Mouse (Mus musculus): ENCODE measurements around the gene Bcl3. TPM values are rescaled to one million over a fixed set of nuclear protein-coding genes. Genes with fewer than 3 reads are reported as not detected.

Bcl3 gene
- polyA plus RNA-seq, 1 experiment from 2014 or later, result 2.0 TPM

DNA sequence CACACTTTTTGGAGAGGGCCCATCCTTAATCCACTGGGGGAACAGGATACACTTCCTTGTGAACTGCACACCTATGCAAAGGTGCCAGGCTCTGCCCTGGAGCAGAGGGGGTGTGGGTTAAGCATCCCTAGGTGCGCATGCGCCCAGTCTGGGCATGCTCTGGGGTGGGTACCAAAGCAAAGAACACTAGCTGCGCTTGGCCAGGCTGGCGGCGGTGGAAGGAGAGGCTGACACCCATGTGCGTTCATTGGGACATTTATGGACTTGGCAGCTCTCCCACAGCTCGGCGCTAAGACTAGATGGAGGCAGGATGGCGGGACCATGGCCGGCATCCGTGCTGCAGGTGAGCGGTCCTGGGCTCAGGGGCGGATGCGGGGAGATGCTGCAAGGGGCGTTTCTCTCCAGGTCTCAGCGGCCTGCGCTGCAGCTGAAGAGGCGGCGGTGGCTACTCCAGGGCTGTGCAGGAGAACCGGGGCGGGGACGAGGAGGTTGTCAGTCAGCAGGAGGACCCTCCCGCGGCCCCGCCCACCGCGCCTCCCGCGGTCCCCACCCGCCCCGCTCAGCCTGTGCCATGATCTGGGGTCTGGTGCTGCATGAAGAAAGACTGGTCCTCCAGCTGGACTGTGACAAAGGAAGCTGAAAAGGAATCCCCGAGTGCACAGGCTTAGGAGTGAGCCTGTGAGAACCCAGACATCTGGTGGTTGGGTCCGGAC is 29.4 kb upstream of the Bcl3 start, which contains the start of gene Gm19345:
Gene Gm19345, plus strand, starts transcription at position 146 of the 713 bp plus-strand sequence.
- H3K4me2 ChIP-seq (replicated peaks), result peak within 1 kb of the TSS; percentile 60
- H3K4me3 ChIP-seq, result peak within 1 kb of the TSS; percentile 31
- 3% methylated on average over 33 of the region's 33 CpGs for WGBS
- peaks cover 9% of the 10 kb centered on the region; the same call in 1 of the 2 replicates for H3K4me1 ChIP-seq
- H3K9me3 ChIP-seq, result no peaks in the 10 kb centered on the region; the same call in 1 of the 2 replicates
- peak within 1 kb of the TSS; percentile 45; the same call in 1 of the 2 replicates for H3K9ac ChIP-seq
- peak; percentile 34 for ATAC-seq (ENCODE audit: low FRiP score, low read depth)
- no peaks in the 10 kb centered on the region for H3K36me3 ChIP-seq
- peaks cover 62% of the 10 kb centered on the region for H3K27me3 ChIP-seq
- no peak within 1 kb of the TSS for H3K27ac ChIP-seq

DNA sequence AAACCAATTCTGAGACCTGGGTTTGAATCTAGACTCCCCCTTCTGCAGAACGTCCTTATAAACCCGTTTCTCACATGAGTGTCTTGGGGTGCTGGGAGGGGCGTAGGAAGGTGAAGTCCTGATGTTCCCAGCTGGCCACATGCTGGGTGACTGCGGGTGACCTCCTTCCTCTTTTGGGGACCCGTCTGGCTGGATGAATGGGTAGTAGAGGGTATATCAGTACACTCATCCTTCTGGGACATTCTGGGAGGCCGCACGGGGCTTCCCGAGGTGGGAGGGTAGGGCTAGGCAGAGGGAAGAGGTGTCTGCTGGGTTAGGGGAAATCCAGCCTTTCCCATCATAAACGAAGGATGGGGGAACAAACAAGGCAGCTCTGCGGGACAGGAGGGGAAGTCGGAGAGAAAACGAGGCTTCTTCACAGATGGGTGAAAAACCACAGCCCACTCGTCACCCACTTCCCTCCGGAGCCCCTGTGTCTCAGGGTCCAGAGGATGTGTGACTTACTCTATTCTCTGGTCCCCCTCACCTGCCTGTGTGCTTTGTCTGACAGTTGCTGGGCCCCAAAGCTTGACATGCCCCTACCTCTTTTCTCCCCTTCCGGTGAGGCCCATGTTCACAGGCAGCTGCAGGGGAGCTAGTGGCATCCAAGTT is 22.1 kb upstream of the Bcl3 start:
- Histone ChIP-seq H3K36me3 (no peaks in the 10 kb centered on the region), H3K4me3 (no peak overlapping the region), H3K4me2 (replicated peaks) (no peak overlapping the region), H3K9ac (no peak overlapping the region), H3K27ac (no peak overlapping the region), H3K4me1 (peaks cover 3% of the 10 kb centered on the region; the same call in 1 of the 2 replicates), H3K9me3 (no peaks in the 10 kb centered on the region), H3K27me3 (peaks cover 63% of the 10 kb centered on the region)
- ATAC-seq (ENCODE audit: low FRiP score, low read depth), result no peak
- WGBS, result 63% methylated on average over 15 of the region's 15 CpGs

DNA sequence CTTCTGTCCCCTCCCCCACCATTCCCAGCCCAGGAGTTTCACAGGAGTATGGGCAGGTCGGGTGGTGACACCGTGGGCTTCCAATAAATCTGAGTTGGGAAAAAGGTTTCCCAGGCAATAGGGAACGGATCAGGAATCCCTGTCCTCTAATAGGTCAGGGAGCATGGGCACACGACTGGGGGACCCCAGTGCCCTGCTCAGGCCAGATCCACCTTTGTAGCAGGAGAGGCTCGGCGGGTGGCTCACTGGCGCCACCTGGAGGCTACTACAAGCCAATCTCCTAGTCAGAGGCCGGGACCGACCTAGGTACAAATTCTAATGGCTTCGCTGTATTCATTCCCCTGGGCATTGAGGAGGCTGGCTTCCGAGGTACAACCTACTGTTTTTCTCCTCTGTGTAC is 21.0 kb upstream of the Bcl3 start:
- Histone ChIP-seq H3K4me3 (no peak overlapping the region), H3K27me3 (peaks cover 53% of the 10 kb centered on the region), H3K27ac (no peak overlapping the region), H3K4me1 (peaks cover 3% of the 10 kb centered on the region; the same call in 1 of the 2 replicates), H3K4me2 (replicated peaks) (no peak overlapping the region), H3K9me3 (no peaks in the 10 kb centered on the region), H3K9ac (no peak overlapping the region), H3K36me3 (no peaks in the 10 kb centered on the region)
- ATAC-seq (ENCODE audit: low FRiP score, low read depth), result no peak
- WGBS, result 5% methylated on average over 11 of the region's 11 CpGs

DNA sequence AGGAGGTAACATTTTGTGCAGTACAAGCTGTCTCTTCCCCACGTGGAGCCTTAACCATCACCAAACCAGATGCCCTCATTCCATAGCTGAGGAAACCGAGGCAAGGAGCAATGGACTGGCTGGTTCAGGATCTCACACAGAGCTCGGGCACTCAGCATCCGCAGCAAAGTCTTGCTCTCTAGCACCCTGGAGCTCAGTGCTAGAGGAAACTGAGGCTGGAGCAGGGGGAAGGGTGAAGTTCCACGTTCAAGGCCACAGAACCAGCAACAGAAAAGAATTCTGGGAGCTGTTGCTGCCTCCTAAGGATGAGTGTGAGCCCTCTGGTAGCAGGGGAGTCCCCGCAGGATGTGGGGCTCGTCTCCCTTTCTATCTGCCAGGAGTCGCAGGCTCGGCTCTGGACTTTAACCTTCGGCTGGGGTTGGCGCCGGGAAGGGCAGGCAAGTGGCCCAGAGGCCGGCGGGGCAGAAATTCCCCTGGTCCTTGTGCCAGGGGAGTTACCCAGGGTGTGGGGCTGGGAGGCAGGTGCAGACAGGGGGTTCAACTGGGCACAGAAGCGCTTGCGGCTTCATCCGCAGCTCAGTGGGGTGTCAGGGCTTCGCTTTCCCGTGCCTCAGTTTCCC is 20.4 kb upstream of the Bcl3 start:
- H3K27me3 ChIP-seq, result peaks cover 48% of the 10 kb centered on the region
- no peaks in the 10 kb centered on the region for H3K36me3 ChIP-seq
- H3K27ac ChIP-seq, result no peak overlapping the region
- no peak overlapping the region for H3K4me2 ChIP-seq (replicated peaks)
- H3K9ac ChIP-seq, result no peak overlapping the region
- ATAC-seq (ENCODE audit: low FRiP score, low read depth), result no peak
- H3K4me1 ChIP-seq, result peaks cover 3% of the 10 kb centered on the region; the same call in 1 of the 2 replicates
- WGBS, result 28% methylated on average over 19 of the region's 19 CpGs
- no peaks in the 10 kb centered on the region for H3K9me3 ChIP-seq
- no peak overlapping the region for H3K4me3 ChIP-seq

DNA sequence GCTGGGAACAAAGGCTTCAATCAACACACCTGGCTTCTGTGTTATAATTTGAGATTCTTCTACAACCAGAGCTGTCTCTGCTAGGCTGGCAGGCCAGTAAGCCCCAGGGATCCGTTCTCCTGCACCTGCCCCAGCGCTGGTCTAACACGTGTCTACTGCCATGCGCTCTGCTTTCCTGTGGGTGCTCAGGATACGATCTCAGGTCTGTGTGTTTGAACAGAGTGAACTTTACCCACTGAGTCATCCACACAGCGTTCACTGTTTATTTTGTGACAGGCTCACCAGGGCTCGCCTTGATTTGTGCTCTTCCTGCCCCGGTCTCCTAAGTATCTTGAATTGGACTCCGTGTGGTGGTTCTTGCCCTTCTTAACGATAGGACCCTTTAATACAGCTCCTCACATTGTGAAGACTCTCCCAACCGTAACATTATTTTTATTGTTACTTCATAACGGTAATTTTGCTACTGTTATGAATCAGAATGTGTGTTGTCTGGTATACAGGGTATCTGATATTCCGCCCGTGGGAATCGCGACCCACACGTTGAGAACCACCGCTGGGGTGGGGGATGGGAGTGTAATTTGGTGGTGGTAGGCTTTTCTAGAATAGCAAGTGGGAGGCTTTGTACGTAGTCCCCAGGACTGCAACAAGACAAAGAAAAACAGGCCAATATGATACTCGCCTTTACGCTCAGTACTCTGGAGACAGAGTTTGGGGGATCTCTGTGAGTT is 19.3 kb upstream of the Bcl3 start:
- Histone ChIP-seq H3K9me3 (no peaks in the 10 kb centered on the region), H3K27ac (no peak overlapping the region), H3K27me3 (peaks cover 36% of the 10 kb centered on the region), H3K9ac (no peak overlapping the region), H3K4me1 (no peaks in the 10 kb centered on the region), H3K36me3 (no peaks in the 10 kb centered on the region), H3K4me2 (replicated peaks) (no peak overlapping the region), H3K4me3 (no peak overlapping the region)
- WGBS, result 82% methylated on average over 21 of the region's 21 CpGs
- ATAC-seq (ENCODE audit: low FRiP score, low read depth), result no peak

DNA sequence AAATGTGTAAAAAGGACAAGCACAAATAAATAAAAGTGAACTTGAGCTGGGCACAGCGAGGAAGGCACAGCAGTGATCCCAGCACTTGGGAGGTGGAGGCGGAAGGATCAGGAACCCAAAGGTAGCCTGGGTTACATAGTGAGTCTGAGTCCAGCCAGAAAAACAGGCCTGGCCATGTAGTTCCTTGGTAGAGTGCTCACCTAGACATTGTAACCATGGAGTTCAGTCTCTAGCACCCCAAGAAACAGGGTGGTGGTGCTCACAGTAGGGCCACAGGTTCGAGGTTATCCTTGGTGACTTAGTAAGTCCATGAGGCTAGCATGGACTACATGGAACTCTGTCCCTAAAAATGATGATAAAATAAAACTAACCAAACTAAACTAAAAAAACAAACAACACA is 18.4 kb upstream of the Bcl3 start:
- Histone ChIP-seq H3K9ac (no peak overlapping the region), H3K9me3 (no peaks in the 10 kb centered on the region), H3K4me1 (no peaks in the 10 kb centered on the region), H3K4me2 (replicated peaks) (no peak overlapping the region), H3K27ac (no peak overlapping the region), H3K4me3 (no peak overlapping the region), H3K27me3 (peaks cover 29% of the 10 kb centered on the region), H3K36me3 (no peaks in the 10 kb centered on the region)
- WGBS, result 81% methylated on average over 3 of the region's 3 CpGs
- no peak for ATAC-seq (ENCODE audit: low FRiP score, low read depth)

DNA sequence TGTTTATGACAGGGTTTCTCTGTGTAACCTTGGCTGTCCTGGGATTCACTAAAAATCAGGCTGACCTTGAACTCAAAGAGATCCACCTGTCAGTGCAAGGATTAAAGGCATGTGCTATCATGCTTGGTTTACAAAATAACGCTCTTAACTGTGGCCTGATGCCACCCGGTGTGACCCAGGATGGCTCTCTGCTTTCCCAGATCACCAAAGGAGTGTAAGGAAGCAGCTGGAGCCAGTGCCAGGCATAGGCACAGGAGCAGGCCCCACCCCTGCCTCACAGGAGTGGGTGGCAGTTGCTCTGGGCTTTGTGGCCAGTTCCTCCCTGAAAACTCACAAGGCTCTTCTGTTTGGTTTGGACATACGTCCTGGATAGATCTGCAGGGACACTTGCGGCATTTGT is 17.8 kb upstream of the Bcl3 start:
- no peak overlapping the region for H3K4me3 ChIP-seq
- H3K9me3 ChIP-seq, result no peaks in the 10 kb centered on the region
- no peak overlapping the region for H3K27ac ChIP-seq
- ATAC-seq (ENCODE audit: low FRiP score, low read depth), result no peak
- H3K27me3 ChIP-seq, result peaks cover 25% of the 10 kb centered on the region
- H3K9ac ChIP-seq, result no peak overlapping the region
- H3K4me2 ChIP-seq (replicated peaks), result no peak overlapping the region
- no peaks in the 10 kb centered on the region for H3K4me1 ChIP-seq
- H3K36me3 ChIP-seq, result no peaks in the 10 kb centered on the region
- WGBS, result 79% methylated on average over 4 of the region's 4 CpGs

DNA sequence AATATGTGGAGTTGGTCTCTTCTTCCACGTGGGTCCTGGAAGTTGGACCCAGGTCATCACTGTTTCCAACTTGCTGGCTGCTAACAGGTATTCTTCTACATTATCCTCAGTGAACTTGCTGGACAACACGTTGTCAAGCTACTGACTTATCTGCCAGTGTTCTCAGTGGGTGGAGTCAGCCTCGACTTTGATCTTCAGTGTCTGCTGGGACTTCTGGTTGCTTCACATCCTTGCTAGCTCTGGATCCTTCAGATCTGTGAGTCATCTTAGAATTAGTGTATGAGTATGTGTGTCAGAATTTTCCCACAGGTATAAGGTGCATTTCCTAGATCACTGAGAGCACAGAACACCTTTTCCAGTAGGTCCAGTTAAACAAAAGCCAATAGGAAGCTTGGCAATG is 14.3 kb upstream of the Bcl3 start:
- Histone ChIP-seq H3K27me3 (0 out of 2 replicates have a peak, but pooled peaks cover 4% of the 10 kb centered on the region), H3K9me3 (no peaks in the 10 kb centered on the region), H3K4me3 (no peak overlapping the region), H3K4me2 (replicated peaks) (no peak overlapping the region), H3K27ac (no peak overlapping the region), H3K36me3 (no peaks in the 10 kb centered on the region), H3K9ac (no peak overlapping the region), H3K4me1 (no peaks in the 10 kb centered on the region)
- WGBS, result 63% methylated on average over 3 of the region's 3 CpGs
- ATAC-seq (ENCODE audit: low FRiP score, low read depth), result no peak

DNA sequence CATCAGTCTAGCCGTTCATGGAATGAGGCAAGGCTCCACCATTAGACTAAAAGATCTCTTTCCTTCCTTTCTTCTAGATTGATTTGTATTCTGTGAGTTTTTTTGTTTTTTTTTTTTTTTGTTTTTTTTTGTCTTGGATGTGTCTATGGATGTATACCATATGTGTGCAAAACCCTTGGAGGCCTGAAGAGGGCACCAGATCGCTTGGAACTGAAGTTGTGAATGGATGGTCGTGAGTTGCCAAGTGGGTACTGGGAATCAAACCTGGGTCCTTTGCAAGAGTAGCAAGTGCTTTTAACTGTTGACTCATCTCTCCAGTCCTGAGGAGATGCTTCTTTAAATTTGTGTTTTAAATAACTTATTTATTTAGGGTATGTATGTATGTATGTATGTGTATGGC is 11.5 kb upstream of the Bcl3 start:
- H3K27ac ChIP-seq, result no peak overlapping the region
- no peaks in the 10 kb centered on the region for H3K36me3 ChIP-seq
- no peak for ATAC-seq (ENCODE audit: low FRiP score, low read depth)
- 65% methylated on average over 3 of the region's 3 CpGs for WGBS
- no peak overlapping the region for H3K4me3 ChIP-seq
- H3K4me2 ChIP-seq (replicated peaks), result no peak overlapping the region
- no peaks in the 10 kb centered on the region for H3K9me3 ChIP-seq
- H3K27me3 ChIP-seq, result peaks cover 10% of the 10 kb centered on the region; the same call in 1 of the 2 replicates
- peaks cover 5% of the 10 kb centered on the region for H3K4me1 ChIP-seq
- H3K9ac ChIP-seq, result no peak overlapping the region

DNA sequence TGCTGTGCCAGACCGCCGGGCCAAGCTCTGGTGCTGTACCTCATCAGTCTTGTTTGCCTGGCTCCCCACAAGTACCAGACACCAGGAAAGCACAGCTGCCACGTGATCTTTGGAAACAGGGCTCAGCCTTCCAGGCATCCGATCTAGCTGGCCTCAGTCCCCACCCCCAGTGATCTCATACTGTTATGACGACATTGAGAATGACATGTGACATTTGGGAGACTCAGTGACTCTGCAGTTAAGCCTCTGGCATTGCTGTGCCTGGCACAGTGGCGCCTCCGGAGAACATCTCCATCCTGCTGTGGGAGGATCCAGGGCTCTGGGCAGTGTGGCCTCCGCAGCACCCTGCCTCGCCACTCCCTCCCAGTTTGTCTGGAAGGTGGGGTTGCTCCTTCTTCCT is 9.3 kb upstream of the Bcl3 start:
- no peak overlapping the region for H3K9ac ChIP-seq
- no peak for ATAC-seq (ENCODE audit: low FRiP score, low read depth)
- 43% methylated on average over 9 of the region's 9 CpGs for WGBS
- H3K4me2 ChIP-seq (replicated peaks), result no peak overlapping the region
- no peaks in the 10 kb centered on the region for H3K9me3 ChIP-seq
- H3K27ac ChIP-seq, result no peak overlapping the region
- H3K36me3 ChIP-seq, result no peaks in the 10 kb centered on the region
- H3K4me3 ChIP-seq, result no peak overlapping the region
- peaks cover 8% of the 10 kb centered on the region for H3K4me1 ChIP-seq
- peaks cover 10% of the 10 kb centered on the region; the same call in 1 of the 2 replicates for H3K27me3 ChIP-seq

DNA sequence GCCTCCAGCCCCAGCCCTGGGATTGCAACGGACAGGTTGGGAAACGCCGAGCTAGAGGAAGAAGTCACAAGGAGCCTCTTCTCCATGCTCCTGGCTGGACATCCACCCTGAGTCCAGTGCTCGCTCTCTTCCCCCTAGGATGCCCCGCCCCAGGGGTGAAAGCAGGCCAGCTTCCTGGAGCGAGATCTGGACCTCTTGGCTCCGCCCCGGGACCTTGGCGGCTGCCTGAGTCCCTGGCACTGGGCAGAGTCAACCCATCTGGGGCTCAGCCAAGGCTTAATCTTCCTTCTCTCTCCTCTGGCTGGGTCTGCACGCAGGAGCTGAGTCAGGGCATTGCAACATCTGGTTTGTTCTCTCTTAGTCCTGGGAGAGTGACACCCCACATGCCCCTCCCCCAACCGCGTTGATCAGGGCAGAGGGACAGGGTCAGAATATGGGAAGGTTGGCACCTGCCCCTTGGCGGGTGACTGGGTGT is 8.1 kb upstream of the Bcl3 start:
- Histone ChIP-seq H3K4me1 (peaks cover 11% of the 10 kb centered on the region), H3K4me3 (no peak overlapping the region), H3K4me2 (replicated peaks) (no peak overlapping the region), H3K9ac (no peak overlapping the region), H3K36me3 (no peaks in the 10 kb centered on the region), H3K9me3 (no peaks in the 10 kb centered on the region), H3K27me3 (peaks cover 10% of the 10 kb centered on the region; the same call in 1 of the 2 replicates), H3K27ac (no peak overlapping the region)
- ATAC-seq (ENCODE audit: low FRiP score, low read depth), result peak; percentile 41; the same call in 1 of the 2 replicates
- 29% methylated on average over 13 of the region's 13 CpGs for WGBS

All from limb, embryonic 13.5 days (tissue).